Mouse (Mus musculus) gastrocnemius, adult 18-20 months (tissue): ENCODE measurements around the gene Fam102a. TPM values are rescaled to one million over a fixed set of nuclear protein-coding genes. Genes with fewer than 3 reads are reported as not detected.
A peak's percentile ranks its signal among the peaks of the same experiment; 100 is the strongest.

ENCODE experiments used
- DNase-seq: peaks from one replicate; pipeline ENCODE4 v3.0.0; 2021; ENCODE audit warnings: low spot score
- total RNA-seq, 2 experiments: library from RNA; stranded (reverse); gene quantifications; 2 replicates each; pipeline ENCODE4 v1.2.3; 2021

Fam102a gene
- total RNA-seq, 2 experiments from 2014 or later, result 2.0 to 2.6 TPM

DNA sequence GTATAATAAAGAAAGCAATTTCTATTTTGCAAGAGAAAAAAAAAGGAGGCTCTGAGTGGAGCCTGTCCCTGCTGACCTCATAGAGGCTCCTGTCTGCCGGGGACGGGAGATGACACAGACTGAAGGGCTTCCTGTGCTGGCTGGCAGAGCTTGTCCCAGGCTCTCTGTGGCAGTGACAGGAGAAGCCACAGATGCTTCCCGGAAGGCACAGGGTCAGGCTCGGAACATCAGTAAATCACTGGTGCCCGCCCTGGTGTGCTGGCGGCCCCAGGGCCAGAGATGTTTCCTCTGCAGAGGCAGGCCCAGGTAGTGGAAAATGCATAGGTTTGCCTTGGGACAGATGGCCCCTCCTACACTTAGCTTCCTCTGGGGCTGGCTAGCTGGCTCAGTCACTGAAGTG is 20.8 kb upstream of the Fam102a start:
- DNase-seq, result no peak

DNA sequence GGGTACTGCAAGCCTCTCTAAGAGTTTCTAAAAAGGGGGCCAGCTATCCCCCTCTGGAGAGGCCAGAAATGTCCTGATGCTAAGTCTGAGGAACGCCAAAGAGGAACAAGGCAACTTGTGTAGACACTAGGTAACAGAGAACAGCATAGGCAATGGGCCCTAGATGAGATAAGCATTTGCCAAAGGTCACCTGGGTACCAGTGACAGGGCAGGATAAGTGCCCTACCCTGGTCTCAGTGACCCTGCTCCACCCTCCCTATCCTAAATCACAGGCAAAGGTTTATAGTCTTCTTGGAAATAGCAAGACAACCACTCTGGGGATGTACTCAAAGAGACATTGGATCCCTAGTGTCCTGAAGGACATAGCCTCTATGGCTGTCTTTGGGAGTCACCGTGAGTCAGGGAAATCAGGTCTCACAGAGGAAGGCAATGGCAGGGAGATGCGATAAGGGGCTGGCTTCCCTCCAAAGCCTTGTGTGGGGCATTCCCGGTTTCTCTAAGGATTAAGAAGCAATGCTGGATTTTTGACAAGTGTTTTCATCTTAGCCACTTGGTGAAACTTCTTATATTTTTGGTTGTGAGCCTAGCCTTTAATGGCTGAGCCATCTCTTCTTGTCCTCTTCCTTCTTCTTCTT is 17.8 kb upstream of the Fam102a start:
- no peak for DNase-seq

DNA sequence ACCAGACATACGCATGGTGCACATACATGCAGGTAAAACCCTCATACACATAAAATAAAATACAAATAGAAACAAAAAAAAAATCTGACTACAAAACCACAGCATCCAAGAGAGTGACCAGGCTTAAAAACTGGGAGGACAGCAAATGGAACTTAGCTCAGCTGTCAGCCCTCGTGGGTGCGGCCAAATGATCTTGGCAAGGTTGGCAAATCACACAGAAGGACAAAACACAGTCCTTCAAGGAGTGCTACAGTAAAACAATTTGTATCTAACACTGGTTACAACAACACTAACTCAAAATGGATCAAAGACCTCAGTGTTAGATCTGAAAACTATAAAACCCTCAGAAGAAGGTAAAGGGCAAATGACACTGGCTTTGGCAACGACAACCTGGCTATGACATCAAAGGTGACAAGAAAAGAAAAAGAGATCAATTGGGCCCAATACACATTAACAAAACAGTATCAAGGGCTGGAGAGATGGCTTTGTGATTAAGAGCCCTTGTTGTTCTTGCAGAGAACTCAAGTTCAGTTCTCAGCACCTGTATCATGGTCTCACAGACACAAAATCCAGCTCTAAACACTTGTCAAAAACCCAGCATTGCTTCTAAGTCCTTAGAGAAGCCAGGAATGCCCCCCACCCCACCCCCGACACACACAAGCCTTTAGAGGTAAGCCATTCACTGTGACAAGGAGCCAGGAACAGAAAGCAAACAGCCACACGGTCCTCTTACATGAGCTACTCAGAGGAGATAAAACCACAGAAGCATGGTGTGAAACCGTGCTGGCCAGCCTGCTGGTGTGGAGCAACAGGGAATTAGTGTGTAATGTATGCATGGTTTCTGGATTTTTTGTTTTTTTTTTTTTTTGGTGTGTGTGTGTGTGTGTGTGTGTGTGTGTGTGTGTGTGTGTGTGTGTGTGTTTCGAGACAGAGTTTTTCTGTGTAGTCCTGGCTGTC is 14.8 kb upstream of the Fam102a start:
- no peak for DNase-seq

DNA sequence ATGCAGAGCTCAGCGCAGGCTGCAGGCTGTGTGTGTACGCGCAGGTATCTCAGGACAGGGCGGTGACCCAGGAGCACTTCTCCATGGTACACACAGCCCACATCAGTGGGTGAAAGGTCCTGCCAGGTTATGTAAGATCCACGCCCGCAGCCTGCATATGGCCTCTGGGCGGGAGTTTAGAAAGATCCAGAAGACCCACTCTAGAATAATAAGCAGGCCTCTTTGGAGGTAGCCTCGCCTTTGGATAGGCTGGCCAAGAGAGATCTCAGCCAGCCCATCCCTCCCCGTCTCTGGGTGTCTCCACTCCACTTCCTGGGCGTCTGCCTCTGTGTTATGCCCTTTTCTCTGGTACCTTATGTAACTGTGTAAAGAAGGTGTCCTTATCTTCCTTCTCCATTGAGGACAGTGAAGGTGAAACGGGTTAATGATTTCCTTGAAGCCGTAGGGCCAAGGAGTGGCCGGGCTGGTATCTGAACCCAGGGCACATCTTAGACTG is 10.5 kb upstream of the Fam102a start:
- DNase-seq, result no peak

DNA sequence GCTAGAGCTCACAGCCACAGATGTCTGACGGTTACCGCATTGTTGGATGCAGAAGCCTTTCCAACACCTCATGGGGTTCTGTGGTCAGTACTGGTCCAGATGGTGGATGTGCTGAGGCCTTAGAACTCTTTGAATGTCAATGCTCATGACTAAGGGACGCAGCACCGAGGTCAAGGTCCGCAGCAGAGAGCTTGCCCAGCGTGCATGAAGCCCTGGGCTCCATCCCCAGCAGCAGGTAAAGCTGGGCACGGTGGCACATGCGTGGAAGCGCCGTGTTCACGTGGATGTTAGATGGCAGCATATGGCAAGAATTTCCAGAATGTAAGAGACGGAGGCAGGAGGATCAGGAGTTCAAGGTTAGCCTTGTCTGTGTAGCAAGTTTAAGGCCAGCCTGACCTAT is 9.3 kb upstream of the Fam102a start:
- no peak for DNase-seq

DNA sequence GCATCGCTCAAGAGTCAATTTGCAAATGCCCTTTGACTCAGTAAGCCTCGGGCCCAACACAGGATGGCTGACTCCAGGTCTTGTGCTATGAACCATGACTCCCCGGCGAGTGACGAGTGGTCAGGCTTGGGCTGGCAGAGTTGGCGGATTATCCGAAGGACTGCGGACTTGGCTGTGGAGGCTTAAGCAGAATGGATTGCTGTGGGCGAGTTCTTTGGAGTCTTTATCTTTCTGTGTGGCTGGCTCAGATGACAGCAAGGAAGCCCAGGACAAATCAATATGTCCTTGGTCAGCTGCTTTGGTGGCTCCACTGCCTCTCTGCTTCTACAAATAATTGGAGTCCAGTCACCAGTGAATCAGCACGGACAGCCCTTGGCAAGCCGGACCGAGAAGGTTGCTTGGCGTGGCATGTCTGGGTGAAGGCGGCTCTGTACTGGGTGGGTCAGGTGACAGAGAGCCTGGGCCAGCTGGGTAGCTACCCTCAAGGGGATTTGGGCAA is 7.6 kb upstream of the Fam102a start:
- DNase-seq, result peak; percentile 42

DNA sequence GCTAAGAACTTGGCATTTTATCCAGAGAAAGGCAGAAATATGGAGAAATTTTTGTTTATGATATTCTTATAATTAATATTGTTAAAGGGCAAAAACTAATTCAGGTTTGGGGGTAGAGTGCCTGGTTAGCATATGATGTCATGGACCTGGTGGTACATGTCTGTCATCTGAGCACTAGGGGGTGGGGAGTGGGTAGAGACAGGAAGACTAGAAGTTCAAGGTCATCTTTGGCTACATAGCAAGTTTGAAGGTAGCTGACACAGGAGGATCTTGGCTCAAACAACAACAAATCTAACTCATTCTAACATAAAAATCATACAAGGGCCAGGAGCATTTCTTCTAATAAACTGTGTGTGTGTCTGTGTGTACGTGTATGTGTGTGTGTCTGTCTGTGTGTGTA is 6.8 kb upstream of the Fam102a start:
- DNase-seq, result no peak

DNA sequence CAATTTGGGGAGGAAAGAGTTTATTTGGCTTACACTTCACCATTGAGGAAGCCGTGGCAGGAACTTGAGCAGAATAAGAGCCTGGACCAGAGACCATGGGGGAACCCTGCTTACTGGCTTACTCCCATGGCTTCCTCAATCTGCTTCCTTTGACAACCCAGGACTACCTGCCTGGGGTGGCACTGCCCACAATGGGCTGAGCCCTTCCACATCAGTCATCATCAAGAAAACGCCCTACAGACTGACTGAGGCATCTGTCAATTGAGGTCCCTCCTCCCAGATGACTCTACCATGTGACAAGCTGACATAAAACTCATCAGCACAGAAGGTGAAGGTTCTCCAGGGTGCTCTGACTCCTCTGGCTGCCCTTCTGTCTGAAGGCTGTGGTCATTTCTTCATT is 4.7 kb upstream of the Fam102a start:
- DNase-seq, result no peak

DNA sequence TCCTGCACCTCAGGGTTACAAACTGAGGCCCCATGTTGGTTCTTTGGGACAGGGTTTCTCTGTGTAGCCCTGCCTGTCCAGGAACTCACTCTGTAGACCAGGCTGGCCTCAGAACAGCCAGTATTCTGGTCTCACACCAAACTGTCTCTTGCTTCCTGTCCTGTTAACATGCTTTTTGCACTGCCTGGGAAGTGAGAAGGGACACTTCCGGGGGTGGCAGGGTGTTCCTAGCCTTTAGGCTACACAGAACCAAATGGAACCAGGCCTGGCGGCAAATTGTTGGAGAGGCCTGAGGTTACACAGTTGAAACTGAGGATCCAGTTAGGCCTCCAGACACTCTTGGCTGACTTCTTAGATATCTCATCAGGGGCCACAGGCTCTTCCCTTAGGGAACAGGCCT is 2.0 kb upstream of the Fam102a start:
- DNase-seq, result no peak

DNA sequence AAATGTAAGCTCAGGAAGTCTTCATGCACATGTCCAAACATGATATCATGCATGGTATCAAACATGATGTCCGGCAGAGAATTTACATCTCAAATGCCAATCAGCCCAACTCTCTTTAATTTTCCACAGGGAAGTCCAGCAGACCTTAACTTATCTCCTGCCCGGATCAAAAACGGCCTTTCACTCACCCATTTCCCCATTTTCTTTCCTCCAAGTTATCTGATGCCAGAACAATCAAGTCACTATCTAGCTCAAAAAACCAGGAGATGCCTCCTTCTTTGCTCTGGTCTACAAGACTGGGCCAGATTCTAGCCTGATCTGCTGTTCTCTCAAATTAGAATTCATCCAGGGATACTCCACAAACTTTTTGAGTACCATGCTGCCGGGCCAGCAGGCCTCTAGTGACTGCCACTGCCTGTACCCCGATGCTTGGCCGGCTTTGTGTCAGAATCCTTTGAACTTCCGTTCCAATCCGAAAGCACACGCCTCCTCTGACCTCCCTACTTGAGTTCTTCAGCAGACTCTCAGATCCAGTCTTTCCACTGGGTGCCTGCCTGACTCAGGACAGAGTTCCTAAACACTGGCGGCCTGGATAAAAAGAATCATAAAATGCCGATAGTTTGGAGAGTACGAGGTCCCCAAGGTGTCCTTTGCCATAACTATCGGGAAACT is 935 bp upstream of the Fam102a start:
- peak; percentile 38 for DNase-seq

DNA sequence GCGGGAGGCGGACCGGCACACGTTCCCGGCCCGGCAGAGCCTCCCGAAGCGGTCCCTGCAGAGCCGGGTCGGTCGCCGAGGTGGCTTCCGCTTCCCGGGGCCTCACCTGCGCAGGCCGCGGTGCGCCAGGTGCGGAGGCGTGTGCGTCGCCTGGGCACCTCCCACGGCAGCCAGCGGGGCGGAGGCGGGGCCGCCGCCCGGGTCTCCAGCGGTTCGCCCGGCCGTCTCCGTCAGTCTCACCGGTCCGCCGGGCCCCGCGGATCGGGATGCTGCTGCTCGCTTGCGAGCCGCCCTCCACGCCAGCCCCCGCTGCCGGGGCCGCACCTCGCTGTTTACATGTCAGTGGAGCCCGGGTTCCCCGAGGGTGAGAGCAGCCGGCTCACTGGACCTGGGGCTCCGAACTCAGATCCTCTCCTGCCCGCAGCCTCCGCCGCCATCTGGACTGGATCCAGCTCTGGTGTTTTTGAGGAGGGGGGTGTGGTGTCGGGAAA is 414 bp downstream of the Fam102a start:
- peak; percentile 32 for DNase-seq

DNA sequence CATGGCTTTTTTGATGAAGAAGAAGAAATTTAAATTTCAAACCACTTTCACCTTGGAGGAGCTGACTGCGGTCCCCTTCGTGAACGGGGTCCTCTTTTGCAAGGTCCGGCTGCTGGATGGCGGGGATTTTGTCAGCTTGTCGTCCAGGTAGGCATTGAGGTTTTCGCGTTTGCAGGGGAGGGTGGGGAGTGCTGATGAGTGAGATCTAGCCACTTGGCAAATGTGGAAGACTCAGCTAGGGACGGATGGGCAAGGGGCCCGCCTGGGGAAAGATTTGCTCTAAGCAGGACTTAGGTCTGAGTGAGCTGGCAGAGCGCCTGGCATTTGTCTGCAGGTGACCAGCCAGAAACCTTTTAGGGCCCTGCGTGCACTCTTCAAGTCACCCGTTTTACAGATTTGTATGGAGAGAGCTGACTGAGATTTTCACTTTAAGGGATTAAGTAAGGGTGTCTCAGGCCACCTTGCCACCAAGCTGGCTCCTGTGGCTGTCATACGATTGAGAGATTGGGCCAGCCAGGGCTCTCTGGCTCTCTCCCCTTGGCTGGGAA is 1.0 kb downstream of the Fam102a start:
- no peak for DNase-seq

DNA sequence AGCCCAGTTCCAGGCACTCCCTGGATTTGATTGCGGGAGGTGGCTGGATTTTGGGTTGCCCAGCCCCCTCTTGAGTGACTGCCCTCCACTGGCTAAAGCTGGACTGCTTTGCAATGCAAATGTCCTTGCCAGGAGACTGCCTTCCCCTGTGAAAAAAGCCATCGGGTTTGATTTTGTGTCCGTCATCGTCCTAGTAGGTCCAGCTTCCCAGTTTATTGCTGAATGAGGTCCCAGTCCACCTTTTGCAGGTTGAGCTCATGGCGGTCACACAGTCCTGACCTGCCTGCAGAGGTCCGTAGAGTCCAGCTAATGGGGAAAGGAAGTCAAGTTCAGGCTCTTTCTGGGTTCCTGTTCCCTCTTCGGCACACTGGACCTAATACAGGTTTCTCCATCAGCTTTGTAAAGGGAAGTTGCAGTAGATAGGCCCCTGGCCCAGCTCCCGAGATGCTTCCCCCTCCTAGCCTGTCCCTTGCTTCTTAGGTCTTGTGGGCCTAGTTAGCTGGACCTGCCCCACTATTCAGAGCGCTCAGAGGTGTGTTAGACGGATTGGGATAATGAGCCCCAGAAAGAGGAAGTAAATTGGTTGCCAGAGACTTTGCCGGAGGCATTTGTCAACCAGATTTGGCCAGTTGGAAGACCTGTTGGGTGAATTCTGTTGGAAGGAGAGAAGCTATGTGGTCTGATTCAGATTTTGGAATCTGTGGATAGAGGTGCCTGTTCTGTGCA is 1.7 kb downstream of the Fam102a start:
- peak; percentile 43 for DNase-seq

DNA sequence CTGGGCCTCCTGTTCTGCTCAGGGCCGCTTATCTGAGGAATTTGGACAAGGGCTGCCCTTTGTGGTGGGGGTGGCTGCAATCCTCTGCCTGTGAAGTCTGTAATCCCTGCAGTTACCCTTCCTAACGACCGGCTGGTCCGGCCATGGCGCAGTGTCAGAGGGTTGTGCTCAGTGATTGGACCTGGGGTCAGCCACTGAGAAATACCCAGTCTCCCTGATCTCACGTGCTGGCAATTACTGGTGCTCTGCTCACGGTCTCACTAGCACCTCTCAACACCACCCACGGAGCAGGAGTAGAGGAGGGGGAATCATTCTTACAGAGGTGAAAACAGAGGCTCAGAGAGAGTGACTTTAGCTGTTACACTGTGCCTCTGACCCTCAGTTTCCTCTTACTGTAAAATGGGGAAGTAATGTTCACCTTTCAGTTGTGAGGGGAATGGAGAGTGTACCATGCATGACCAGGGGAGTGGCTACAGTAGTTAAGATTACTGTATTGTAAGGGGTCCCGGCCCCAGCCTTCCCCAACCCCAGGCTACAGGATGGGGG is 2.3 kb downstream of the Fam102a start:
- DNase-seq, result no peak

DNA sequence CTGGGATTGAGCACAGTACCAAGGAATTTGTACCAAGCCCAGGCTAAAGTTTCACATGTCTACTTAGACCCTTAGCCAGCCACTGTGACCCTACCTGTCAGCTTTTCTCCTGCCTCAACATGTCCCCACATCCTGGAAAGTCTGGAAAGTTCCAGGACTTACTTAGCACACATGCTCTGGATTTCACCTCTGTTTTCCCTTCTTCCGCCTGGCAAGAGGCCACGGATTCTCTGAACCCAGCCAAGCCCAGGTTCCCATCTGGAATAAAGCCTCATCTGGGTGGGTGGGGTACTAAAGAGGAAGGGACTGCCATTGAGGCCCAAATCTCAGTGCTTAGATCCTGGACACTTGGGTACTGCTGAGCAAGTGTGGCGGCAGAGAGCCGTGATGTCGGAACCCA is 2.8 kb downstream of the Fam102a start:
- DNase-seq, result no peak

DNA sequence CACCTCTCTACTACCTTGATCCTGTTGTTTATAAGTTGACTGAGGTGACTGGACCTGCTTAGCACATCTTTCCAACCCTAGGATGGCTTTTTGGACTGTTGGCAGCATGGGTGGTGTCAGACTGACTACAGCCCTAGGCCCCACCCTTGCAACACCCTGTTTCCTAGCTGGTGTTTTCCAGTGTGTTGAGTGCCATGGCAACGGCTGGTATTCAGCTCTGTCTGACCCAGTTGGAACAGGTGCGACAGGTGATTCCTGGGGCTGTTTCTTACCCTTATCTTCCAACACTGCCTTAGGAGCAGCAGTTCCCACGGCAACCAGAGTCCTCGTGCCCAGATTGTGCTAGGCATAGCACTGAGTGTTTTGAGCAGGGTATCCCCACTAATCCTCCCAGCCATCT is 3.3 kb downstream of the Fam102a start:
- DNase-seq, result no peak

DNA sequence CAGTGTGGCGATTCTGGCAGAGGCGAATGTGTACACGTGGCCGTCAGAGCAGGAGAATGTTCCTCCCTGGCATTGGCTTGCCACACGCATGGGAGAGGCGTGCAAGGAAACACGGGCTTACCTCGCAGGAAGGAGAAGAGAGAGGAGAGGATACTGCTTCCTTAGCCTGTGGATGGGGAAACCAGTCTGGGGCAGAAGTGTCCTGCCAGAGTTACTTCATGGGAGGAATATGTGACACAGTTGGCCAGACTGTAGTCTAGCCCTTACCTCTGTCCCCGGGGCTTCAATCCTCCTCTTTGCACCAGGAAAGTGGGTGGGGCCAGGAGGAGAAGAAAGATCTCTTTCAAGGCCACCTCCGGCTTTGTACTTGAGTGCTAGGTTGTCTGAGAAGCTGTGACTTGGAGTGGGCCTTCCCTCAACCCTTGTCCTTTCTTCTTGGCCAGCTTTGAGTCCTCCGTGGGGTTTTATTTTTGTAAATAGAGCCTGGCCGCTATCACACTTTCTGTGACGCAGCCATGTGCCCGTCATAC is 4.4 kb downstream of the Fam102a start:
- no peak for DNase-seq

DNA sequence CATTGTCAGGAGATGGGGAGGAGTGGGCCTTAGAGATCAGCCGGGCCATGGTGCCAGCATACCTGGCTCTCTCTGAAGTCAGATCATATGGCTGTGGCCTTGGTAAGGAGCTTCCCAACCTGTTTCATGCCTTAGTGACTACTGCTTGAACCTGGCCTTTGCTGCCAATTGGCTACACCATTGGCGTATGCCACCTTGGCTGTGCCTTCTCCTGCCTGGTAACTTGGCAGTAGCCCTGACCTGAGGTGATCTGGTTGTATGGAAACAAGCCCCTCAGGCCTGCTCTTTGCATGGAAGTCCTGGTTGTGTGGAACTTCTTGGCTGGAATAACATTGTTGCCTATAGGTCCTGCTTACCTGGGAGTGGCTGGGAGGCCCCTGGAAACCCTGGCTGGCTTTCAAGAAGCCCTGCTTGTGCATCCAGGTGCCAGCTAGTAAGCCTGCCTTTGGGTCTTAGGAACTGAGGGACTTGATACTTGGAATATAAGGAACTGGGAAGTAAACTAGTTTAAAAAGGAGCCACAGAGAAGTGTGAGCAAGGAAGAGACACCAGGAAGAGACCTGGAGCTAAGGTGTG is 6.3 kb downstream of the Fam102a start:
- no peak for DNase-seq

DNA sequence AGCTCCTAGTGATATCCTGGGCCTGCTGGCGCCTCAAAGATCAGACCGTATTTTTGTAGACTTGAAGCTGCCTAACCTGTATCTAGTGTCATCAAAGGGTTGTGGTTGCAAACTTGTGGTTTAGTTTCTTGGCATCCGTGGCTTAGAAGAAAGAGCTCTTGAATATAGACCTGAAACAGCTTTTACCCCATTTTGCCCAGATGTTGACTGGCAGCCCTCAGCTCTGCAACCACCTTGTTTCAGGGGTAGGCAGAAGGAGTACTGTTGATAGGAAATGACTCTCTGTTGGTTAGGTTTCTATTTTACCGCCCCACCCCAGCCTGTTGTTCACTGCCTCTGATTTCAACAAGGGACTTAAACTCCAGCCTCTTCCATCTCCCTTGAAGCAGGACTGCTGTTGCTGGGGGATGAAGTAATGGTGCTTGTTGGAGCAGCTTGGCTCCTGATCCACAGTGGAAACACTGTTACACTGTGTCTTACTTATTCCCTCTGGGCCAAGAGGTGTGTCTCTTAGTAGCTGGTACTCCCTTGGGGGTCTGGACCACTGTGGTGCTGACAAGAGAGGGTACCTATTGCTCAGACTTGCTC is 6.9 kb downstream of the Fam102a start:
- no peak for DNase-seq

DNA sequence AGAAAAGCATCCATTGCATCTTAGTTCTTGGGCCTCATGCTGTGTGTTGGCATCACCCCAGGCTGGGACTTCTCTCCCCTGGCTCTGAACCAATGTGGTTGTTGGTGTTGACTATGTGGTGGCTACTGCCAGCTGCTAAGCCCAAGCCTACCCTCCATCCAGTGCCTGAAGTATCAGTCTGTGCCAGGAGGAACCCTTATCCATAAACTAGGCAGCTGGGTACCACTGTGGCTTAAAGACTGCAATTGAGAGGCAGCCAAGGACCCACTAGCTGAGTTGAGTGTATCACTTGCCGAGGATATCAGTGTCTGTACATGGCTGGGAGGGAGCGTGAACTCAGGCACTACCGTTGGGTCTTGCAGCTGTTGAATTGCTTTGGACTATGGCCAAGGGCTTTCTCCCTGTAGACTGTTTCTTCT is 7.9 kb downstream of the Fam102a start:
- no peak for DNase-seq
